Mouse (Mus musculus): ENCODE measurements around the gene Ccdc57.
A peak's percentile ranks its signal among the peaks of the same experiment; 100 is the strongest.

The Ccdc57 gene

DNA sequence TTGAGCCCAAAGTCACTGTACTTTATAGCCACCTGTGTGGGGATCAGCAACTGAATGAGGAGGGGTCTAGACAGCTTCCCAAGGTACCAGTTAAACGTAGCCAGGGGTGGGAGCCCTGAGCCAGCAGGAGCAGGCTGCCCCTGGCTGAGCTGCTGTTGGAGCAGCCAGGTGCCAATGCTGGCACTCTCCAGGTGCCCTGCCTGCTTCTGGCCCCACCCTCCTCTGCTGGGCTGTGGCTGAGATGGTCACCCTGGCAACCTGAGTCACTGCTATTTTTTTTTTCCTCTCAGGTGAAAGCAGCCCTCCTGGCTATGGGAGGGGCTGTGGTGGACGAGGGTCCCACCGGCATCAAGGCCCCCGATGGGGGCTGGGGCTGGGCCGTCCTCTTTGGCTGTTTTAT, 22.3 kb upstream of the Ccdc57 start:
- no peak for ATAC-seq (ENCODE audit: insufficient number of reproducible peaks, low FRiP score, low TSS enrichment)

DNA sequence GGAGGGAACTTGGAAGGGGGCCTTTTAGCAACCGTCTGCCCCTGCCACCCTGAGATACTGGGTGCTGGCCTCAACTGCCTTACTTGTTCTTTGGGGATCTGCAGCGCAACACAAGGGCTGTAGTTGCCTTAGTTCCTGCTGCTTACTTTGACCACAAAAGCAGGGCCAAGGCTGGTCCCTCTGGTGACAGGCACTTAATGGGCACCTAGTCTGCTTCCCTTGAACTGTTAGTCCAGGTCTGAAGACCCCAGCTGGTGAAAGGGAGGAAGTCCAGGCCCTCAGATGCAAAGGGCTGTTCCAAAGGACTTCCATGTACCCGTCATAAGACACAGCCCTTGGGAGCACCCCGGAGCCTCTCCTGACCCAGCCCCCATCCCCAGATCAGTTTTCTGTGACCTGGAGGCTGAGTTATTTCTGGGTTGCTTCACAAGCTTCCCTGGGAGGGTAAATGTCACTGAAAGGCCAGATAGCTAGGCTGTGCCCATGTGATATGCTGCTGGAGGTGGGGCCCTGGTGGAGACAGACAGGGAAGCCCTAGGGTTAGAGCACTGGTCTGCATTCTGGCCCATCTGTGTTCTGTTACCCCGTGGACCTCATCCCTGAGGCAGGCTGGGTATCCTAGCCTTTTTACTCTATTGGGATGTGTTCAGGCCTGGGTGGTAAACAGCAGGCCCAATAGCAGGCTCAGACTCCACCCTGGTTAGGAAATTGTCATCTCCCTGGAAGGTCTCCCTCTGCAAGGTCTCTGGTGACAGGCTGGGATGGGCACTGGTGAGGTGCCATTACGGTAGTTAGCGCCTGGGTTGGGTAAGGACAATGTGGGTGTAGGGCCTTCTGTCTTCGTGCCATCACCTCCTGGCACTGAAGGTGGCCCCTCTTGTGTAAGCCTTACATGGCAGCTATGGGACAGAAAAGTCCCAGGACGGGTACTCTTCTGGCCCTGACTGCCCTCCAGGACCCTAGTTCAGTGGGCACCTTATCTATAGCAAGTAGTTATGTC, 19.4 kb upstream of the Ccdc57 start:
- no peak for ATAC-seq (ENCODE audit: insufficient number of reproducible peaks, low FRiP score, low TSS enrichment)

DNA sequence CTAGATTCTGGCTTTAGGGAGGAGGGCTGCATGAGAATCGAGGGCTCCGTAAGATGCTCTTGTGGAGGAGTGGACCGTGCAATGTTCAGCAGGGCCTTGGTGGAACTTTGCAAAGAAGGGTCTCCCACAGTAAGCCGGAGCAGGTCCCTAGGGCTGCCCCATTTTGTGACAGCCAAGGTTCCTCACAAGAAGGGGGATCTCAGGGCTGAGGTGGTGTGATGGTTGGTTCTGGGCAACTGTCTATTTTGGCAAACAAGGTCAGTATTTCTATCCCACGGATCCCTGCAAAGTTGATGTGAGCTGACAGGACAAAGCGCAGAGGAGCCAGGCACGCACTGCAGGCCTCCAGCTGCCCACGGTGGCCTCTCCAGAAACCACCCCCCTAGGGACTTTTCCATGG, 18.6 kb upstream of the Ccdc57 start:
- ATAC-seq (ENCODE audit: insufficient number of reproducible peaks, low FRiP score, low TSS enrichment), result no peak

DNA sequence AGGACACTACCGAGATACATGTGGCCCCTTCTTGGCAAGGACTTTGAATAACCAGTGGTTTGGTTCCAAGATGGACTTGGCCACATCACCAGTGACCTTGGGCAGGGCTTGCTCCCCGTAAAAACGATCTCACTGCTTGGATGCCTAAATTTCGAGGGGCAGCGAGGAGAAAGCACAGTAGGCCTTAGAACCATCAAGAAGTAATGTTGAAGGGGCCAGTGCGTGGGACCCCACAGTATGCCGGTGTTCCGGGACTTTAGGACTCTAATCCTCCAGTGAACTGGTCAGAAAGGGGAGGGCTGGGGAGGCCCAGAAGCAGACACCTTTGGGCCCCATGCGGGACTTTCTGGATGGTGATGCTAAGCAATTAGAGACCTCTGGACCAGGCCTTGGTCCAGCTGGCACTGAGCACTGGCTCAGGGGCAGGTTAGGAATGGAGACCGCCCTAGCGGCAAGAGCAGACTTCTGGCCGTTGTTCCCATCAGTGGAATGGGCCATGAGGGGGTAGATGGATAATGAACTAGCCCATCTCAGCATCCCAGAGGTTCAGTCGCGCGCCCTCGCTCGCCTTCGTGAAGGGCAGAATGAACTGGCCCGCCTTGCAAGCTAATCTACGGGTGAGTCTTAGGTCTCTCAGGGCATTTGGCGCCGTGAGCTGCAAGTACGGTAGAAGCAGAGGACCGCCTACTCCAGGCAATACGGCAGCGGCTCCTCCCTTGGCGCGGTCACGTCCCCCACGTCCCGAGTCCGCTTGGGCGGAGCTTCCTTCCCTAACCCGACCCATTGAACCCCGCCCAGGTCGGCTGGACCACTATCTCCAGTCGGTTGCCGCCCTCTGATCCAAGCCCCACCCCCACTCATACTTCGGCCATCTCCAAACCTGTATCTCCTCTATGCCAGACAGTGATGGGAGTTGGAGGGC, 17.9 kb upstream of the Ccdc57 start:
- ATAC-seq (ENCODE audit: insufficient number of reproducible peaks, low FRiP score, low TSS enrichment), result peak; percentile 77

DNA sequence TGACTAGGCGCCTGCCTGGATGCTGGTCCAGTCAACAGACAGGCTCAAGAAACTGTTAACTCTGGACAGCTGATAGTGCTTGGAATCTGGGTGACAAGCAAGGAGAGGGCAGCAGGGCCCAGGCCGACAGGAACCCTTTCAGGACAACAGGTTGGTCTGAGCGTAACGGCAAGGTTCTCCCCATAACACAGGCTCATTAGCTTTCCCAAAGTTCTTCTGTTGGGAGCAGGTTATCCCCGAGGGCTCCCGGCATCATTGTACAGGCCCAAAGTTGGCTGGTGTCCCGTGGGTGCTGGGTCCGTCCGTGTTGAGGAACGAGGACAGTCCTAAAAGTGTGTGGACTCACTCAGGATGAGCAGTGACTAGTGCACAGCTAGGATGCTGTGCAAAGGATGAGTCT, 17.2 kb upstream of the Ccdc57 start:
- ATAC-seq (ENCODE audit: insufficient number of reproducible peaks, low FRiP score, low TSS enrichment), result no peak

DNA sequence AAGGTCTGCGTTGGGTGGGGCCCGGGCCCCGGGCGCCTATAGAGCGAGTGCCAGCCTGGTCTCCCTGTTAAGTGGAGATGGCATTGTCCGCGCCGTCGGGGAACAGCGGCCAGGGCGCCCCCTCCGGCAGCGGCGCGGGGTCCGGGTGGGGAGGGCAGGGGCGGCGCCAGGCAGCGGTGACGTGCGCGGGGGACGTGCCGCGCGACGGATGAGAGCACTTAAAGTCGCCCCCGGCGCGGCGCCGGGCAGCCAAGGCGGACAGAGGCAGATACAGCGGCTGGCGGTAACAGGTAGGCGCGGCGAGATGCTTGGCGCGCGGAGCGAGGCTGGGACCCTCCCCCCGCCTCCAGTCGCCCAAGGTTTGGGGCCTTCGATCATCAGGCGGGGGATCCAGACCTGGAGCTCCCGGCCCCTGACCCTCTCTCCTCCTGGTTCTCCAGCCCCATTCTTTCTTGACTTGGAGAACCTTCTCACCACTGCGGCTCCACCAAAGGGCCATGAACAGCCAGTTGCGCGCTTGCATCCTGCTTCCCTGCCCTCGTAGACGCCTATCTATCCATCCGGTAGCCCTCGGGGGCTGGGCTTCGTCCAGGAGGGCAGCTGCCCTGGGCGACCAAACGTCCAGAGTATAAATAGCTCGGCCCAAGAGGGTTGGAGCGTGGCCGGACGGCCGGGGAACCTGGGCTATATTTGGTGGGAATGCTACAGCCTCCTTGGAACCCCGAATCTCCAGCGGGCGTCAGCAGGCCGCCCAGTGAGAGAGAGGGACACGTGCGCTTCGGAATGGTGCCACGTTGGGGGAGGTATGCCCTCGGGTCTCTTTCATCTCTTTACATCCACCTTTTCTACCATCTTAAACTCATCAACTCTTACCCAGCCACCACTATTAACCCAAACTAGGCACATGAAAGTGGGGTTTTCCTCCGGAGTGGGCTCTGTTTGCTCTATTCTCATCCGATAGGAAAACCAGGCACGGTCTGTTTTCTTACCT, 16.5 kb upstream of the Ccdc57 start:
- ATAC-seq (ENCODE audit: insufficient number of reproducible peaks, low FRiP score, low TSS enrichment), result no peak

DNA sequence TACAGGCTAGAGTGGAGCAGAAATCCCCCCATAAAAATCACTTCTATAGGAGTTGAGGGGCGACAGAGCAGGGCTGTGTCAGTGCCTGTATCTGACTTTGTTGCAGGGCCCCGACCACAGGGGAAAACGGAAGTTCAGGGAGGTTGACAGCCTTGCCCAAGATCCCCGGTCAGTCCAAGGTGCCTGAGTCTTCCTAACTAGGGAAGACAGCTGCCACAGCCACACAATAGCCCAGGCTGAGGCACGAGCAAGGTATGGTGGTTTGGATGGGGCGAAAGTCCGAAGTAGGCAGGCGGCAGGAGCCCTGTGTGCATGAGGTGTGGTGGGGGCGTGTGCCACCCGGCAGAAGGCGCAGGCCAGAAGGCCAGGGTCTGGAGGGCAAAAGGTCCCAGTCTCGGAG, 15.7 kb upstream of the Ccdc57 start, which contains the start of gene Slc16a3:
Gene Slc16a3 (plus strand): TSS at position 153 of the 400 bp plus-strand sequence.
- no peak for ATAC-seq (ENCODE audit: insufficient number of reproducible peaks, low FRiP score, low TSS enrichment)

DNA sequence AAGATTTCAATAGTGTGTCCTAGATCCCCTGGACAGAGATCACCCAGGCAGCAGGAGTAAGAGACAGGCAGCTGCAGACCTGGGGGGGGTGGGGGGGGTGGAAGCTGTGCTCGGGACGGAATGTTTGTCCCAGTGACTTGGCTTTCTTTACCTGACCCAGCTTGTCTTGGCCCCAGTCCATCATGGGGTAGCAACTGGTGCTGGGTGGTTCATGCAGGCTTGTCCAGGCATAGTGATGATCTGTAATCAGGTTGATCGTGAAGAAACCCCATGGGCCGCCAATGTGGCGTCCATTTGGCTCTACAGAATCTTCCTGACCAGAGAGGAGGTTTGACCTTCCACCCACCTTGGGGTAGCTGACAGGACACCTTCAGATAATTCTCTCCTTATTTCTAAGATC, 13.3 kb upstream of the Ccdc57 start:
- ATAC-seq (ENCODE audit: insufficient number of reproducible peaks, low FRiP score, low TSS enrichment), result no peak

DNA sequence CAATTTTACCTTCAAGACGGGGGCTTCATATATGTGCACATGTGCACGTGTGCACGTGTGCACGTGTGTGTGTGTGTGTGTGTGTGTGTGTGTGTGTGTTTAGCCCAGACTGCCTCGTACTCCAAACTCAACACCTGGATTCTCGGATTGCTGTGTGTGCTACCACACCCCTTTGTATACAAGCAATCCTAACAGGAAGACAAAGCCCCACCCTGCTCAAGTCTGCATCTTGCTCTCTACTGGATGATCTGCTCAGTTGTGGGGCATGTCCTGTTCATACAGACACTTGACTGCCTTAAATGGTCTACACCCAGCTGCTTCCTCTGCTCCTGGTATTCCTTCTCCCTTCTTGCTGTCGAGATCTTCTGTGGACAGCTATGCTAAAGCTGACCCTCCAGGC, 12.6 kb upstream of the Ccdc57 start:
- no peak for ATAC-seq (ENCODE audit: insufficient number of reproducible peaks, low FRiP score, low TSS enrichment)

DNA sequence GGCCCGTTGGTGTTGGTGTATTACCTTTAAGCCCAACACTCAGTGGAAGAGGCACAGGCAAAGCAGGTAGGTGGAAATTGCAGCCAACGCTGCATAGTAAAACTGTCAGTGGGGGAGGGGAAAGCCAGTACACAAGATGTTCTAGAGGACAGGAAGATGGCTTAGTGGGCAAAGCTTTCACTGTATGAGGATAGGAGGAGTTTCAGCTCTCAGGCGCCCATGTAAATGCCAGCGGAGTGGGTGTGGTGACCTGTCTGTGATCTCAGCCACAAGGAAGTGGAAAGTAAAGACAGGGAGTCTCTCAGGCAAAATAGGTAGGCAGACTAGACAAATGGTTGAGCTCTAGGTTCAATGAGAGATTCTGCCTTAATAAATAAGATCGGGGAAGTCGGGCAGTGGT, 8.3 kb upstream of the Ccdc57 start:
- ATAC-seq (ENCODE audit: insufficient number of reproducible peaks, low FRiP score, low TSS enrichment), result no peak

DNA sequence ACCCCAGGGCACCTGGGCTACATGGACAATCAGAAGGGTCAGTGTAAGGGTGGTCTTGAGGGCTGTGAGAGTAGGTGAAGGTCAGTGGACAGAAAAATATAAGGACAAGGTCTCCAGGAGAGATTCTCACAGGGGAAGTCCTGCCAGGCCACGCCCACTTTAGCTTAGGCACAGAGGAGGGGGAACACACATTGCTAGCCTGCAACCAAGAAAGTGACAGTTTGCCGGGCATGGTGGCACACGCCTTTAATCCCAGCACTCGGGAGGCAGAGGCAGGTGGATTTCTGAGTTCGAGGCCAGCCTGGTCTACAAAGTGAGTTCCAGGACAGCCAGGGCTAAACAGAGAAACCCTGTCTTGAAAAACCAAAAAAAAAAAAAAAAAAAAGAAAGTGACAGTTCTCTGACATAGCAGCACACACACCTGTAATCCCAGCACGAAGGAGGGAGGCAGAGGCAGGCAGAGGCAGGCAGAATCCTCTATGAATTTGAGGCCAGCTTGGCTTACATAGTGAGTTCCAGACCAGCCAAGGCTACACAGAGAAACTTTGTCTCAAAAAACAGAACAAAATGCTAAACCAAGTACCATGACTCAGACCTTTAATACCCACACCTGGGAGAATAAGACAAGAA, 7.2 kb upstream of the Ccdc57 start:
- no peak for ATAC-seq (ENCODE audit: insufficient number of reproducible peaks, low FRiP score, low TSS enrichment)

DNA sequence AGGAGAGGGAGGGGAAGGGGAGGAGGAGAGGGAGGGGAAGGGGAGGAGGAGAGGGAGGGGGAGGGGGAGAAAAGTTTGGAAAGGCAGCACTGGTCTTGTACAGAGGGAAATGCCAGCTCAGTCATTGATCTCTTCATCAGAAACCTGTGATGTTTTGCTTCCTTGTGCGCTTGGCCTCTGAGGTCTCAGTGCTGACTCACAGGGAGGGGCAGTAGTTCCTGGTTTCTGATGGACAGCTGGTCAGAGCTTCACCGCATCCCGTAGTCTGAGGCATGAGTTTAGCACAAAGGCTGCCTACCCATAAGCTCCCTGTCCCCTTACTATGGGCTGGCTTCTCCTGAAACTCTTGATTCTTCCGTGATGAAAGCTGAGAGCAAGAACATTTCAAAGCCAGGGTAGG, 6.1 kb upstream of the Ccdc57 start:
- ATAC-seq (ENCODE audit: insufficient number of reproducible peaks, low FRiP score, low TSS enrichment), result no peak

DNA sequence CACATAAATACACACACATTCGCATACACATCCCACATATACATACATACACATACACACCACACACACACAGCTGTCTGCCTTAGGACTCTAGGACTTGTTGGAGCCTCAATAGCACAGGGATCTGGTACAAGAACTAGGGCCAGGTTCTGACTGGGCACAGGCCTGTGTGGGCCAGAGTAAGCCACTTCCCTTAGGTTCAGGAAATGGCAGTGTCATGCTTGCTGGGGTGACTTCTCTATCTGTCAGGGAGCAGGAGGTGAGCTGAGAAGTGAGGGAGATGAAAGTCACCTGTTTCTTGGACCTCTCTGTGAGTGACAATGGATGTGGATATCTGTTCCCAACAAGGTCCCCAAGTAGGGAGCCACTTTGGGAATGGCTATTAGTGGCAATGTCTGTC, 5.3 kb upstream of the Ccdc57 start:
- no peak for ATAC-seq (ENCODE audit: insufficient number of reproducible peaks, low FRiP score, low TSS enrichment)

DNA sequence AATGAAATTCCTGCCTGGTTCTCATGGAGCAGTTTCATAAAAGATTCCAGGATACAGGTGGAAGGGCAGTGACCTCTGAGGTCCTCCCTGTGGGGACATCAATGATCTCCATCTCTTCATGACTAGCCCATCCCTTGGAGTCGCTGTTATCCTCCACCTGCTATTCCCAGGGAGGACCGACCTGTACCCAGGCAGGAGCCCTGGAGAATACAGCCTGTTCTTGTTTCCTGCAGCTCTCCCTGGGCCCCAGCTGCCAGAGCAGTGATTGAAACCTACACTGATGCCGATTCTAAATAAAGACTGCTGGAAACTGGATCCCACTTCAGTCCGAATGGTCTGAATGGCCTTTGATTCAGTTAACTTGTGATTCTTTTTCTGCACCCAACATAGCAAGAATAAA, 1.2 kb downstream of the Ccdc57 start:
- ATAC-seq (ENCODE audit: insufficient number of reproducible peaks, low FRiP score, low TSS enrichment), result no peak

DNA sequence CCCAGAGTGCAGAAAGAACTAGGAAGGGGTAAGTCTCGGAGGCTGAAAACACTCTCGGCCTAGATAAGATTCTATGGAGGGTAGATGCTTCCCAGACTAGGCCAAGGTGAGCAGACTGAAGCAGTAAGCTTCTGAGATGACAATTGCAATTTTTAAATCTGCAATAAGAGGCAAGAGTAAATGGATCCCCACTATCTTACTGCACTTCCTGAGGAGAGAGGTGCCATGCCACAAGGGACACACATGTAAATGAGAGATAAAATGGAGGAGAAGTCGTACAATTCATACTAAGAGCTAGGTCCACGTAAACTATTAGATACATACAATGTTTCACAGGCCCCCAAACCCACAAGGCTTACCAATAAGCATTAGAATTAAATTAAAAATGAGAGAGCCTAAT, 4.2 kb downstream of the Ccdc57 start:
- no peak for ATAC-seq (ENCODE audit: insufficient number of reproducible peaks, low FRiP score, low TSS enrichment)

DNA sequence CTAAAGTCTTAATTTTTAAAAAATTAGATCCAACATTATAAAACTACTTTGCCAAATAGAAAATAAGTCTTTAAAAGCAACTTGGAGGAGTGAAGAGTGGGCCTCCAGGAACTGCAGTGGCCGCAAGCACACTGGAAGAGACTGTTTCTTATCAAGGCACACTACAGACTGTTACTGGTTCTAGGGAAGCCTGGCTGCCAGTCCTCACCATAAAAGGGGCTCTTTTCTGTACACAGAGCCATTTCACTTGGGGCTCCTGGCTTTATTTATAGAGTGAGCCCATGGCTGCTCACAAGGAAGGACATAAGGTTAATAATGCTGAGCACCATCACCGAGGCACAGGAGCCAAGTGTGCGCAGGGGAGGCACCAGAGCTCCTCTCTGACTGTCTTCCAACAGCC, 10.1 kb downstream of the Ccdc57 start:
- no peak for ATAC-seq (ENCODE audit: insufficient number of reproducible peaks, low FRiP score, low TSS enrichment)

DNA sequence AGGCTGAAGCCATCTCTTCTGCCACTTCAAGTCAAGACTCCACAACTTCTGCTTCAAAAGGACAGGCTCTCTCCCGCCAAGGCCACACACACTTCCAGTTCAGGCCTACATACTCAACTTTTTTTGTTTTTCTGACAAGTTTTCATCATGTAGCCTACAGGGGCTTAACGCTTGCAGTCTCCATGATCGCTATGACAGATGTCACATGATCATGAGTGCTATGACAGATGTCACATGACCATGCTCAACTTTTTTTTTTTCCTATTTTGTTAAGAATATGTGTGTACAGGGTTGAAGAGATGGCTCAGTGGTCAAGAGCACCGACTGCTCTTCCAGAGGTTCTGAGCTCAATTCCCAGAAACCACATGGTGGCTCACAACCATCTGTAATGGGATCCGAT, 14.9 kb downstream of the Ccdc57 start:
- no peak for ATAC-seq (ENCODE audit: insufficient number of reproducible peaks, low FRiP score, low TSS enrichment)

DNA sequence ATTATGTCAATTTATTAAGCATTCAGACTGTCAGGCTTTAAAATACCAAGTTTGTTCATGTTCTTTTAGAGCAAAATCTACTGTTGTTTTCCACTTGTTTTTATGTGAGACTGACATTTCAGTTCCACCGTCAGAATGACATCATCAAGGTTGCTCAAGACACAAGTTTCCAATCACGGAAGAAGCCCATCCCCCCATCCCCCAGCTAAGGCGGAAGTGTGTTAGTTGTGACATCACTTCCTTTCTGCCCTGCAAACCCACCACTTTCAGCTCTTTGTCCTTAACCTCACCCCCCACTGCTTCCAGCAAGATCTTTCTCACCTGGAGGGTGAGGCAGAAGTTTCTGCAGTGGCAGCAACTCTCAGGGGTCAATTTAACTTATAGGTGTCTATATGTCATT, 16.2 kb downstream of the Ccdc57 start:
- no peak for ATAC-seq (ENCODE audit: insufficient number of reproducible peaks, low FRiP score, low TSS enrichment)

DNA sequence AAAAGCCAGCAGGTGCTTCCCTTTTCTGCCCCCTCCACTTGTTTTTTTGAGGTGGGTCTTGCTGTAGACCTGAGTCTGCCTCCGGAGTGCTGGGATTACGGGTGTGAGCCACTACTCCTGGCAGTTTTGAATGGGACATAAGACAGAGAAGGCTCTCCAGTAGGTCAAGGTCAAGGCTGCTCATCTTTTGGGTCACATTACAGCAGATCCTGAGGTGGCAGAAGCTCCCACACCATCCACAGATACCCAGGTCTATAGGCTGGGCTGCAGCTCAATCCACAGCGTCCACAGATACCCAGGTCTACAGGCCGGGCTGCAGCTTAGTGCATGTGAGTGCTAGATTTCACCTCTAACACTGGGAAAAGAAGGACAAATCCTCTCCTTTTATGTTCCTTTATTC, 18.9 kb downstream of the Ccdc57 start:
- no peak for ATAC-seq (ENCODE audit: insufficient number of reproducible peaks, low FRiP score, low TSS enrichment)

All from cerebellum, adult (tissue).